Mouse (Mus musculus): Measurements from ENCODE around the gene Trim25. TPM values are rescaled to one million over a fixed set of nuclear protein-coding genes. Genes with fewer than 3 reads are reported as not detected.

Trim25 gene
- polyA plus RNA-seq, 1 experiment from 2014 or later: 4.3 TPM

- H3K4me2 ChIP-seq (replicated peaks): no peak overlapping the region
- no peak overlapping the region for H3K27ac ChIP-seq
- H3K4me3 ChIP-seq (replicated peaks; ENCODE audit: low read length): no peak overlapping the region
- H3K4me1 ChIP-seq (replicated peaks; ENCODE audit: control insufficient read depth, insufficient read depth, low read length): no peaks in the 10 kb centered on the region
- DNase-seq (ENCODE audit: low spot score) (no peak), ATAC-seq (ENCODE audit: low FRiP score) (no peak)
- H3K36me3 ChIP-seq (replicated peaks; ENCODE audit: control insufficient read depth, insufficient read depth): no peaks in the 10 kb centered on the region
- no peak overlapping the region for H3K9ac ChIP-seq
- H3K27me3 ChIP-seq (ENCODE audit: control insufficient read depth, insufficient read depth, low read length): no peaks in the 10 kb centered on the region
- no peaks in the 10 kb centered on the region for H3K9me3 ChIP-seq (ENCODE audit: control insufficient read depth, low read length)
- WGBS: 79% methylated on average over 7 of the region's 7 CpGs
Measured at GRCm38 (mm10) chr11:89009496-89009895, 10.3 kb downstream of the Trim25 start.

GRCm38 (mm10) chr11:89012241-89012640 is 13.1 kb downstream of the Trim25 start:
- Histone ChIP-seq H3K4me3 (replicated peaks; ENCODE audit: low read length) (no peak overlapping the region), H3K36me3 (replicated peaks; ENCODE audit: control insufficient read depth, insufficient read depth) (no peaks in the 10 kb centered on the region), H3K9ac (no peak overlapping the region), H3K9me3 (ENCODE audit: control insufficient read depth, low read length) (no peaks in the 10 kb centered on the region), H3K4me2 (replicated peaks) (no peak overlapping the region), H3K27me3 (ENCODE audit: control insufficient read depth, insufficient read depth, low read length) (no peaks in the 10 kb centered on the region), H3K4me1 (replicated peaks; ENCODE audit: control insufficient read depth, insufficient read depth, low read length) (no peaks in the 10 kb centered on the region), H3K27ac (no peak overlapping the region)
- no peak for ATAC-seq (ENCODE audit: low FRiP score)
- WGBS: 90% methylated on average over 5 of the region's 5 CpGs
- no peak for DNase-seq (ENCODE audit: low spot score)

- Histone ChIP-seq H3K9me3 (ENCODE audit: control insufficient read depth, low read length) (no peaks in the 10 kb centered on the region), H3K4me1 (replicated peaks; ENCODE audit: control insufficient read depth, insufficient read depth, low read length) (no peaks in the 10 kb centered on the region), H3K27ac (no peak overlapping the region), H3K9ac (no peak overlapping the region), H3K36me3 (replicated peaks; ENCODE audit: control insufficient read depth, insufficient read depth) (no peaks in the 10 kb centered on the region), H3K4me2 (replicated peaks) (no peak overlapping the region), H3K4me3 (replicated peaks; ENCODE audit: low read length) (no peak overlapping the region), H3K27me3 (ENCODE audit: control insufficient read depth, insufficient read depth, low read length) (no peaks in the 10 kb centered on the region)
- 94% methylated on average over 9 of the region's 9 CpGs for WGBS
- no peak for DNase-seq (ENCODE audit: low spot score)
- ATAC-seq (ENCODE audit: low FRiP score): no peak
Measured at GRCm38 (mm10) chr11:89017514-89018182, 18.5 kb downstream of the Trim25 start.

- no peak overlapping the region for H3K4me2 ChIP-seq (replicated peaks)
- 76% methylated on average over 9 of the region's 9 CpGs for WGBS
- ATAC-seq (ENCODE audit: low FRiP score) (no peak), DNase-seq (ENCODE audit: low spot score) (no peak)
- H3K27ac ChIP-seq: no peak overlapping the region
- H3K9ac ChIP-seq: no peak overlapping the region
- no peaks in the 10 kb centered on the region for H3K36me3 ChIP-seq (replicated peaks; ENCODE audit: control insufficient read depth, insufficient read depth)
- H3K4me3 ChIP-seq (replicated peaks; ENCODE audit: low read length): no peak overlapping the region
- H3K9me3 ChIP-seq (ENCODE audit: control insufficient read depth, low read length): no peaks in the 10 kb centered on the region
- no peaks in the 10 kb centered on the region for H3K4me1 ChIP-seq (replicated peaks; ENCODE audit: control insufficient read depth, insufficient read depth, low read length)
- H3K27me3 ChIP-seq (ENCODE audit: control insufficient read depth, insufficient read depth, low read length): no peaks in the 10 kb centered on the region
Measured at GRCm38 (mm10) chr11:89020681-89021305, 21.6 kb downstream of the Trim25 start.

GRCm38 (mm10) chr11:89021687-89022086 is 22.5 kb downstream of the Trim25 start:
- Histone ChIP-seq H3K36me3 (replicated peaks; ENCODE audit: control insufficient read depth, insufficient read depth) (no peaks in the 10 kb centered on the region), H3K27me3 (ENCODE audit: control insufficient read depth, insufficient read depth, low read length) (no peaks in the 10 kb centered on the region), H3K9me3 (ENCODE audit: control insufficient read depth, low read length) (no peaks in the 10 kb centered on the region), H3K9ac (no peak overlapping the region), H3K4me1 (replicated peaks; ENCODE audit: control insufficient read depth, insufficient read depth, low read length) (no peaks in the 10 kb centered on the region), H3K4me2 (replicated peaks) (no peak overlapping the region), H3K4me3 (replicated peaks; ENCODE audit: low read length) (no peak overlapping the region), H3K27ac (no peak overlapping the region)
- ATAC-seq (ENCODE audit: low FRiP score): no peak
- WGBS: 79% methylated on average over 7 of the region's 7 CpGs
- DNase-seq (ENCODE audit: low spot score): no peak

GRCm38 (mm10) chr11:89022120-89022731 is 23.1 kb downstream of the Trim25 start:
- Histone ChIP-seq H3K4me2 (replicated peaks) (no peak overlapping the region), H3K27ac (no peak overlapping the region), H3K27me3 (ENCODE audit: control insufficient read depth, insufficient read depth, low read length) (no peaks in the 10 kb centered on the region), H3K9me3 (ENCODE audit: control insufficient read depth, low read length) (no peaks in the 10 kb centered on the region), H3K36me3 (replicated peaks; ENCODE audit: control insufficient read depth, insufficient read depth) (no peaks in the 10 kb centered on the region), H3K9ac (no peak overlapping the region), H3K4me3 (replicated peaks; ENCODE audit: low read length) (no peak overlapping the region), H3K4me1 (replicated peaks; ENCODE audit: control insufficient read depth, insufficient read depth, low read length) (no peaks in the 10 kb centered on the region)
- 69% methylated on average over 8 of the region's 8 CpGs for WGBS
- no peak for ATAC-seq (ENCODE audit: low FRiP score)
- no peak for DNase-seq (ENCODE audit: low spot score)

GRCm38 (mm10) chr11:89023477-89023876 is 24.3 kb downstream of the Trim25 start:
- 76% methylated on average over 10 of the region's 10 CpGs for WGBS
- ATAC-seq (ENCODE audit: low FRiP score) (no peak), DNase-seq (ENCODE audit: low spot score) (no peak)
- no peak overlapping the region for H3K9ac ChIP-seq
- H3K4me2 ChIP-seq (replicated peaks): no peak overlapping the region
- H3K27ac ChIP-seq: no peak overlapping the region
- H3K9me3 ChIP-seq (ENCODE audit: control insufficient read depth, low read length): no peaks in the 10 kb centered on the region
- no peaks in the 10 kb centered on the region for H3K36me3 ChIP-seq (replicated peaks; ENCODE audit: control insufficient read depth, insufficient read depth)
- H3K4me1 ChIP-seq (replicated peaks; ENCODE audit: control insufficient read depth, insufficient read depth, low read length): no peaks in the 10 kb centered on the region
- H3K4me3 ChIP-seq (replicated peaks; ENCODE audit: low read length): no peak overlapping the region
- H3K27me3 ChIP-seq (ENCODE audit: control insufficient read depth, insufficient read depth, low read length): no peaks in the 10 kb centered on the region

GRCm38 (mm10) chr11:89024181-89024881 is 25.2 kb downstream of the Trim25 start:
- Histone ChIP-seq H3K4me1 (replicated peaks; ENCODE audit: control insufficient read depth, insufficient read depth, low read length) (no peaks in the 10 kb centered on the region), H3K4me3 (replicated peaks; ENCODE audit: low read length) (no peak overlapping the region), H3K27ac (no peak overlapping the region), H3K4me2 (replicated peaks) (no peak overlapping the region), H3K36me3 (replicated peaks; ENCODE audit: control insufficient read depth, insufficient read depth) (no peaks in the 10 kb centered on the region), H3K27me3 (ENCODE audit: control insufficient read depth, insufficient read depth, low read length) (no peaks in the 10 kb centered on the region), H3K9ac (no peak overlapping the region), H3K9me3 (ENCODE audit: control insufficient read depth, low read length) (no peaks in the 10 kb centered on the region)
- ATAC-seq (ENCODE audit: low FRiP score) (no peak), DNase-seq (ENCODE audit: low spot score) (peak; percentile 61)
- WGBS: 60% methylated on average over 11 of the region's 11 CpGs

- no peak overlapping the region for H3K4me3 ChIP-seq (replicated peaks; ENCODE audit: low read length)
- no peaks in the 10 kb centered on the region for H3K27me3 ChIP-seq (ENCODE audit: control insufficient read depth, insufficient read depth, low read length)
- H3K36me3 ChIP-seq (replicated peaks; ENCODE audit: control insufficient read depth, insufficient read depth): no peaks in the 10 kb centered on the region
- no peaks in the 10 kb centered on the region for H3K9me3 ChIP-seq (ENCODE audit: control insufficient read depth, low read length)
- DNase-seq (ENCODE audit: low spot score) (no peak), ATAC-seq (ENCODE audit: low FRiP score) (no peak)
- H3K4me1 ChIP-seq (replicated peaks; ENCODE audit: control insufficient read depth, insufficient read depth, low read length): no peaks in the 10 kb centered on the region
- H3K9ac ChIP-seq: no peak overlapping the region
- WGBS: 75% methylated on average over 3 of the region's 3 CpGs
- no peak overlapping the region for H3K27ac ChIP-seq
- H3K4me2 ChIP-seq (replicated peaks): no peak overlapping the region
Measured at GRCm38 (mm10) chr11:89025603-89026002, 26.4 kb downstream of the Trim25 start.

Measured in hindbrain, embryonic 14.5 days (tissue).